Comparison of ENCODE assay signal across 8 mouse cellular contexts in the genomic region with DNA sequence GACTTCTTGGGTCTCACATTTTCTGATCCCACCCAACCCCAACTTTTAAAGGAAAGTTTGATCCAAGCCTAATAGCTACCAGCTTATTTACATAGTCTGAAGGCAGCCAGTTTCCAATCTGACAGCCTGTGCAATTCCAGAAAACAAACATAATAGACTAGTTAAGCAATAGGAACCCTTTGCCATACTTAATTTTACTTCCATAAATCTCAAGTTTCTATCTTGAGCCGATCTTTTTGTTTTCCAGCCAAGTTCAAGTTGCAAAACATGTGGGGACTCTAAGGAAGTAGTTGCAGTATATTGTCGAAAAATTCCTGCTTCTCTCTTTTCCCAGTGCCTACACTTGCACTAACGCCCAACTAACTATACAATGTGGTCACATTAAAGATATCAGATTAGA. TPM values are rescaled to one million over a fixed set of nuclear protein-coding genes. Genes with fewer than 3 reads are reported as not detected.
A peak's percentile ranks its signal among the peaks of the same experiment; 100 is the strongest.
DNase-seq lines count a peak whose midpoint lies in the region; ATAC-seq and TF ChIP-seq lines count a peak whose summit lies in the region.

No protein-coding gene starts in this region.

- peak overlapping the region; percentile 55 for H3K4me3 ChIP-seq in liver, adult 2 months (ENCODE audit: insufficient read depth, low read depth, low read length)
- peak overlapping the region; percentile 78 for H3K4me3 ChIP-seq in liver, postnatal 0 days (ENCODE audit: low read depth, low read length)
- peak overlapping the region; percentile 84 for H3K4me3 ChIP-seq in stomach, embryonic 16.5 days (replicated peaks; ENCODE audit: low read length)

- DNase-seq in liver, adult 2 months (ENCODE audit: extremely low read depth, low read depth, low spot score), result peak; percentile 91
- DNase-seq in liver, result no peak
- no peak for DNase-seq in liver, postnatal 0 days
- DNase-seq in frontal cortex, postnatal 10 days (ENCODE audit: low spot score in 2 of 2), result no peak
- DNase-seq in urinary bladder, postnatal 36 days (ENCODE audit: low spot score in 2 of 2), result no peak
- DNase-seq in adrenal gland, adult 8-10 months, result no peak

- peak overlapping the region; percentile 87 for H3K4me2 ChIP-seq in liver, postnatal 0 days (ENCODE audit: low read depth, low read length)
- H3K4me2 ChIP-seq in stomach, embryonic 16.5 days (ENCODE audit: low read depth, low read length), result peak overlapping the region; percentile 81

- H3K9me3 ChIP-seq in liver, postnatal 0 days (ENCODE audit: low read length), result no peaks in the 10 kb centered on the region
- H3K9me3 ChIP-seq in stomach, embryonic 16.5 days (replicated peaks; ENCODE audit: control insufficient read depth, low read length), result no peaks in the 10 kb centered on the region

- ATAC-seq in granulocyte monocyte progenitor cell, adult 5-6 weeks (replicated peaks; ENCODE audit: poor library complexity, severe bottlenecking), result peak; percentile 26
- no peak for ATAC-seq in liver, postnatal 0 days
- no peak for ATAC-seq in stomach, embryonic 16.5 days (ENCODE audit: insufficient read depth, low FRiP score)

- H3K27ac ChIP-seq in liver, adult 2 months (replicated peaks; ENCODE audit: insufficient read depth, low read depth, low read length), result peak overlapping the region; percentile 93
- H3K27ac ChIP-seq in liver, postnatal 0 days (ENCODE audit: low read depth), result peak overlapping the region; percentile 99
- peak overlapping the region; percentile 99 for H3K27ac ChIP-seq in stomach, embryonic 16.5 days (ENCODE audit: low read length)

- TF ChIP-seq CTCF in liver, adult 2 months (IDR thresholded peaks at IDR 0.05; ENCODE audit: low read depth, low read length), result no peak
- TF ChIP-seq CTCF in liver, postnatal 0 days (IDR thresholded peaks at IDR 0.05; ENCODE audit: low read depth), result no peak

- H3K4me1 ChIP-seq in liver, adult 2 months (ENCODE audit: control insufficient read depth, insufficient read depth, low read length), result peaks cover 20% of the 10 kb centered on the region
- H3K4me1 ChIP-seq in liver, postnatal 0 days (ENCODE audit: insufficient read depth), result peaks cover 18% of the 10 kb centered on the region
- H3K4me1 ChIP-seq in stomach, embryonic 16.5 days (ENCODE audit: control insufficient read depth, insufficient read depth, low read length), result peaks cover 17% of the 10 kb centered on the region

- H3K9ac ChIP-seq in liver, adult 2 months (ENCODE audit: low read depth, low read length), result peak overlapping the region; percentile 63
- peak overlapping the region; percentile 32 for H3K9ac ChIP-seq in liver, postnatal 0 days (replicated peaks)
- H3K9ac ChIP-seq in stomach, embryonic 16.5 days (ENCODE audit: low read length), result peak overlapping the region; percentile 87; the same call in 1 of the 2 replicates

- WGBS in liver, adult 2 months, result 4% methylated on average over 3 of the region's 3 CpGs
- WGBS in liver, postnatal 0 days (ENCODE audit: insufficient replicate concordance), result 24% methylated on average over 3 of the region's 3 CpGs
- WGBS in stomach, embryonic 16.5 days, result 23% methylated on average over 3 of the region's 3 CpGs

- H3K79me2 ChIP-seq in liver, adult 2 months (ENCODE audit: control insufficient read depth, insufficient read depth, low read length), result peaks cover 16% of the 10 kb centered on the region; the same call in 1 of the 2 replicates

- no peak for TF ChIP-seq POLR2A in liver, adult 2 months (IDR thresholded peaks at IDR 0.05; ENCODE audit: extremely low read depth, insufficient read depth, low read length)

- H3K27me3 ChIP-seq in liver, adult 2 months (ENCODE audit: control insufficient read depth, insufficient read depth, low read length), result no peaks in the 10 kb centered on the region
- H3K27me3 ChIP-seq in liver, postnatal 0 days (ENCODE audit: insufficient read depth, low read length), result no peaks in the 10 kb centered on the region
- H3K27me3 ChIP-seq in stomach, embryonic 16.5 days (ENCODE audit: control insufficient read depth, insufficient read depth, low read length), result no peaks in the 10 kb centered on the region

- TF ChIP-seq EP300 in liver, postnatal 0 days (IDR thresholded peaks at IDR 0.05; ENCODE audit: low read depth), result no peak; the same call in 1 of the 2 replicates

- H3K36me3 ChIP-seq in liver, adult 2 months (ENCODE audit: control insufficient read depth, insufficient read depth, low read length), result peaks cover 21% of the 10 kb centered on the region
- peaks cover 14% of the 10 kb centered on the region; the same call in 1 of the 2 replicates for H3K36me3 ChIP-seq in liver, postnatal 0 days (replicated peaks; ENCODE audit: insufficient read depth, low read length)
- no peaks in the 10 kb centered on the region for H3K36me3 ChIP-seq in stomach, embryonic 16.5 days (ENCODE audit: control insufficient read depth, insufficient read depth, low read length)

RNA-seq across cellular contexts. Expression of a gene that starts 8.8 kb away (rescaled TPM):
- total RNA-seq in liver, adult 2 months (2014; rRNA removed), result 510 and 624 TPM in 2 replicates
- 137 and 155 TPM in 2 replicates for polyA plus RNA-seq in liver, adult 2 months (2012; rRNA removed)
- total RNA-seq in granulocyte monocyte progenitor cell, adult 5-6 weeks (2014; fragmentation: Nextera tagmentation), result 98.5 and 119 TPM in 2 replicates
- total RNA-seq in granulocyte monocyte progenitor cell, adult 5-6 weeks (2017), result 214 and 218 TPM in 2 replicates
- polyA plus RNA-seq in liver, postnatal 0 days (2015; fragmentation: Nextera tagmentation; extraction: Ambion mirVana), result 120 and 121 TPM in 2 replicates
- 159 and 172 TPM in 2 replicates for polyA plus RNA-seq in stomach, embryonic 16.5 days (2015; fragmentation: Nextera tagmentation; extraction: Ambion mirVana)
- total RNA-seq in adrenal gland, adult 8-10 months (2022), result 100 to 1,000 TPM; 588 to 738 (median 679) TPM

RNA-seq across cellular contexts. Expression of a gene that starts 9.0 kb away (rescaled TPM):
- total RNA-seq in liver, adult 2 months (2014; rRNA removed), result 18.7 and 21.1 TPM in 2 replicates
- polyA plus RNA-seq in liver, adult 2 months (2012; rRNA removed), result 2.8 and 2.9 TPM in 2 replicates
- total RNA-seq in granulocyte monocyte progenitor cell, adult 5-6 weeks (2014; fragmentation: Nextera tagmentation), result 23.0 and 26.7 TPM in 2 replicates
- total RNA-seq in granulocyte monocyte progenitor cell, adult 5-6 weeks (2017), result 27.9 and 29.8 TPM in 2 replicates
- polyA plus RNA-seq in liver, postnatal 0 days (2015; fragmentation: Nextera tagmentation; extraction: Ambion mirVana), result 3.4 and 3.6 TPM in 2 replicates
- 7.4 and 7.8 TPM in 2 replicates for polyA plus RNA-seq in stomach, embryonic 16.5 days (2015; fragmentation: Nextera tagmentation; extraction: Ambion mirVana)
- 10 to 100 TPM; 36.5 to 49.2 (median 40.3) TPM for total RNA-seq in adrenal gland, adult 8-10 months (2022)

RNA-seq across cellular contexts. Expression of a gene that starts 54.4 kb away (rescaled TPM):
- total RNA-seq in liver, adult 2 months (2014; rRNA removed), result not detected in 2 replicates
- polyA plus RNA-seq in liver, adult 2 months (2012; rRNA removed), result 0.17 TPM in 1 of 2 replicates, not detected in the other
- total RNA-seq in granulocyte monocyte progenitor cell, adult 5-6 weeks (2014; fragmentation: Nextera tagmentation), result 0.70 TPM in 1 of 2 replicates, not detected in the other
- total RNA-seq in granulocyte monocyte progenitor cell, adult 5-6 weeks (2017), result 1.3 and 2.3 TPM in 2 replicates
- 0.12 and 0.19 TPM in 2 replicates for polyA plus RNA-seq in liver, postnatal 0 days (2015; fragmentation: Nextera tagmentation; extraction: Ambion mirVana)
- 0.17 TPM in 1 of 2 replicates, not detected in the other for polyA plus RNA-seq in stomach, embryonic 16.5 days (2015; fragmentation: Nextera tagmentation; extraction: Ambion mirVana)
- 1 to 10 TPM in 2 of 4 experiments, not detected in 2; 3.1 to 3.4 TPM for total RNA-seq in adrenal gland, adult 8-10 months (2022)

RNA-seq across cellular contexts. Expression of a gene that starts 58.1 kb away (rescaled TPM):
- not detected in 2 replicates for total RNA-seq in liver, adult 2 months (2014; rRNA removed)
- polyA plus RNA-seq in liver, adult 2 months (2012; rRNA removed), result not detected in 2 replicates
- total RNA-seq in granulocyte monocyte progenitor cell, adult 5-6 weeks (2014; fragmentation: Nextera tagmentation), result not detected in 2 replicates
- total RNA-seq in granulocyte monocyte progenitor cell, adult 5-6 weeks (2017), result not detected in 2 replicates
- not detected in 2 replicates for polyA plus RNA-seq in liver, postnatal 0 days (2015; fragmentation: Nextera tagmentation; extraction: Ambion mirVana)
- not detected in 2 replicates for polyA plus RNA-seq in stomach, embryonic 16.5 days (2015; fragmentation: Nextera tagmentation; extraction: Ambion mirVana)
- total RNA-seq in adrenal gland, adult 8-10 months (2022), result not detected

Comparison
In these comparisons a context has a peak if more than half of its experiments do, and no peak if none do; other contexts are left out.
1. H3K9ac ChIP-seq: peak in every context shown above with its lines; median percentile 87 in stomach, embryonic 16.5 days; 63 in liver, adult 2 months; 32 in liver, postnatal 0 days.